Mouse (Mus musculus) MEL (cell line): ENCODE measurements around the gene Trabd. TPM values are rescaled to one million over a fixed set of nuclear protein-coding genes. Genes with fewer than 3 reads are reported as not detected.

Source experiments
- DNase-seq: peaks from one replicate; pipeline ENCODE4 v3.0.0; 2011; ENCODE audit warnings: low read depth, low spot score
- H3K27ac ChIP-seq: 2 replicates; pipeline ENCODE4 v1.5.1; 2012; ENCODE audit warnings: low read depth, mild to moderate bottlenecking, control low read depth, low read length, moderate library complexity; ENCODE audit not compliant: control insufficient read depth
- H3K27me3 ChIP-seq, 2 experiments: fragments of 150-350 bp in 1 of 2; sonication (generic) in 1 of 2; 2 replicates each; pipeline ENCODE4 v1.6.1; 2012; ENCODE audit warnings: low read length in 2 of 2, mild to moderate bottlenecking in 2 of 2, improper control_type of control experiment in 1 of 2, moderate library complexity in 1 of 2; ENCODE audit not compliant: insufficient read depth in 2 of 2, control insufficient read depth in 1 of 2
- H3K36me3 ChIP-seq, 2 experiments: 2 replicates each; pipeline ENCODE4 v1.6.1; 2012 to 2014; ENCODE audit warnings: low read length in 2 of 2, improper control_type of control experiment in 1 of 2, inconsistent platforms in 1 of 2, mild to moderate bottlenecking in 1 of 2; ENCODE audit not compliant: insufficient read depth in 2 of 2, control insufficient read depth in 1 of 2
- H3K4me1 ChIP-seq, 2 experiments: fragments of 150-350 bp in 1 of 2; sonication (generic) in 1 of 2; 2 replicates each; pipeline ENCODE4 v1.6.1; 2012; ENCODE audit warnings: low read length in 2 of 2, improper control_type of control experiment in 1 of 2, mild to moderate bottlenecking in 1 of 2; ENCODE audit not compliant: insufficient read depth in 2 of 2, control insufficient read depth in 1 of 2
- H3K4me3 ChIP-seq, 2 experiments: fragments of 150-350 bp in 1 of 2; sonication (generic) in 1 of 2; 2 replicates each; pipeline ENCODE4 v1.5.1; 2012; ENCODE audit warnings: low read depth in 2 of 2, low read length in 2 of 2, mild to moderate bottlenecking in 2 of 2, moderate library complexity in 2 of 2, control low read depth in 1 of 2, improper control_type of control experiment in 1 of 2; ENCODE audit not compliant: control insufficient read depth in 1 of 2, insufficient read depth in 1 of 2
- H3K79me2 ChIP-seq: 2 replicates; pipeline ENCODE4 v1.6.1; 2012; ENCODE audit warnings: mild to moderate bottlenecking, low read length, moderate library complexity; ENCODE audit not compliant: control insufficient read depth, poor library complexity, insufficient read depth
- H3K9ac ChIP-seq: 2 replicates; pipeline ENCODE4 v1.6.1; 2012; ENCODE audit warnings: low read depth, mild to moderate bottlenecking, control low read depth, low read length, moderate library complexity; ENCODE audit not compliant: control insufficient read depth, poor library complexity, severe bottlenecking
- H3K9me3 ChIP-seq: fragments of 150-350 bp; sonication (generic); replicated peaks from 2 replicates; pipeline ENCODE4 v1.6.1; 2012; ENCODE audit warnings: mild to moderate bottlenecking, low read length, improper control_type of control experiment, moderate library complexity; ENCODE audit not compliant: insufficient read depth
- BHLHE40 ChIP-seq: IDR thresholded peaks from 2 replicates; pipeline ENCODE4 v1.6.1; 2012; ENCODE audit warnings: low read depth, mild to moderate bottlenecking, inconsistent platforms, low read length, improper control_type of control experiment, borderline replicate concordance
- CTCF ChIP-seq, 3 experiments: IDR thresholded peaks in 2 of 3; conservative IDR thresholded peaks in 1 of 3; 2 replicates each; pipeline ENCODE4 v1.5.1; 2011 to 2012; ENCODE audit warnings: low read length in 3 of 3, low read depth in 2 of 3, mild to moderate bottlenecking in 2 of 3, improper control_type of control experiment in 1 of 3, inconsistent platforms in 1 of 3, mixed read lengths in 1 of 3, moderate library complexity in 1 of 3; ENCODE audit not compliant: control insufficient read depth in 1 of 3, insufficient read depth in 1 of 3, poor library complexity in 1 of 3, severe bottlenecking in 1 of 3
- EP300 ChIP-seq, 2 experiments: IDR thresholded peaks; 2 replicates each; pipeline ENCODE4 v1.6.1; 2011; ENCODE audit warnings: improper control_type of control experiment in 2 of 2, low read length in 2 of 2, low read depth in 1 of 2, mild to moderate bottlenecking in 1 of 2
- HCFC1 ChIP-seq: IDR thresholded peaks from 2 replicates; pipeline ENCODE4 v1.6.1; 2012; ENCODE audit warnings: low read depth, mild to moderate bottlenecking, inconsistent platforms, low read length, improper control_type of control experiment, moderate library complexity
- JUND ChIP-seq: IDR thresholded peaks from 2 replicates; pipeline ENCODE4 v1.6.1; 2011; ENCODE audit warnings: low read depth, mild to moderate bottlenecking, improper control_type of control experiment, low read length
- KAT2A ChIP-seq: conservative IDR thresholded peaks from 2 replicates; pipeline ENCODE4 v1.6.1; 2012; ENCODE audit warnings: low read depth, low read length, improper control_type of control experiment, inconsistent platforms
- MAX ChIP-seq: IDR thresholded peaks from 2 replicates; pipeline ENCODE4 v1.6.1; 2011; ENCODE audit warnings: low read length, improper control_type of control experiment
- MAZ ChIP-seq: IDR thresholded peaks from 2 replicates; pipeline ENCODE4 v1.6.1; 2012; ENCODE audit warnings: low read depth, mild to moderate bottlenecking, inconsistent platforms, low read length, improper control_type of control experiment
- MXI1 ChIP-seq: IDR thresholded peaks from 2 replicates; pipeline ENCODE4 v1.6.1; 2011; ENCODE audit warnings: mild to moderate bottlenecking, low read depth, low read length, improper control_type of control experiment
- MYB ChIP-seq: IDR thresholded peaks from 2 replicates; pipeline ENCODE4 v1.6.1; 2011; ENCODE audit warnings: mild to moderate bottlenecking, low read depth, low read length, improper control_type of control experiment
- MYC ChIP-seq: IDR thresholded peaks from 2 replicates; pipeline ENCODE4 v1.6.1; 2011; ENCODE audit warnings: low read depth, mild to moderate bottlenecking, low read length, improper control_type of control experiment, moderate library complexity
- NELFE ChIP-seq: IDR thresholded peaks from 2 replicates; pipeline ENCODE4 v1.6.1; 2011; ENCODE audit warnings: low read depth, low read length, improper control_type of control experiment
- POLR2AphosphoS2 ChIP-seq: IDR thresholded peaks from 2 replicates; pipeline ENCODE4 v1.6.1; 2011; ENCODE audit warnings: low read length, improper control_type of control experiment
- SMC3 ChIP-seq: IDR thresholded peaks from 2 replicates; pipeline ENCODE4 v1.6.1; 2011; ENCODE audit warnings: low read depth, low read length, improper control_type of control experiment
- TBP ChIP-seq: IDR thresholded peaks from 2 replicates; pipeline ENCODE4 v1.8.0; 2011; ENCODE audit warnings: low read depth, low read length, improper control_type of control experiment
- TCF12 ChIP-seq: IDR thresholded peaks from 2 replicates; pipeline ENCODE4 v1.6.1; 2014; ENCODE audit warnings: low read depth, mild to moderate bottlenecking, inconsistent platforms, low read length, improper control_type of control experiment, moderate library complexity
- UBTF ChIP-seq: IDR thresholded peaks from 2 replicates; pipeline ENCODE4 v1.6.1; 2012; ENCODE audit warnings: low read depth, mild to moderate bottlenecking, inconsistent platforms, low read length, improper control_type of control experiment, moderate library complexity, borderline replicate concordance; ENCODE audit not compliant: insufficient read depth
- USF2 ChIP-seq, 2 experiments: IDR thresholded peaks; 2 replicates each; pipeline ENCODE4 v1.6.1; 2011 to 2012; ENCODE audit warnings: improper control_type of control experiment in 2 of 2, low read length in 2 of 2, borderline replicate concordance in 1 of 2, inconsistent platforms in 1 of 2, low read depth in 1 of 2, mild to moderate bottlenecking in 1 of 2; ENCODE audit not compliant: insufficient read depth in 1 of 2
- ZNF384 ChIP-seq: IDR thresholded peaks from 2 replicates; pipeline ENCODE4 v1.6.1; 2012; ENCODE audit warnings: low read depth, mild to moderate bottlenecking, inconsistent platforms, low read length, improper control_type of control experiment
- polyA plus RNA-seq, 2 experiments: library from polyadenylated mRNA; stranded (reverse) in 1 of 2; unstranded in 1 of 2; fragments of >175 nt in 1 of 2; fragments of >200 nt in 1 of 2; gene quantifications; 2 replicates each; pipeline versions ENCODE4 v1.2.1 to v1.2.4; 2012; ENCODE audit warnings: low replicate concordance in 2 of 2, low read depth in 1 of 2; ENCODE audit not compliant: insufficient read length in 2 of 2, insufficient read depth in 1 of 2, missing spikeins in 1 of 2
- total RNA-seq: library from RNA; depleted of rRNA; stranded (reverse); fragments of 300-350 nt; gene quantifications from 2 replicates; pipeline ENCODE4 v1.2.3, GENCODE M21; 2012

Gene Trabd
- total and polyA plus RNA-seq, 3 experiments: 45.9 to 81.4 TPM; not detected in 1

- TF ChIP-seq TBP (no peak), USF2 (IDR thresholded peaks at IDR 0.05; ENCODE audit: borderline replicate concordance in 1 of 2, insufficient read depth in 1 of 2, low read depth in 1 of 2, low read length in 2 of 2) (no peak), MAZ (no peak), MYB (no peak), BHLHE40 (no peak), JUND (no peak), NELFE (no peak), ZNF384 (no peak), TCF12 (no peak), MAX (no peak), CTCF (IDR thresholded peaks at IDR 0.05 in 2 of 3, conservative IDR thresholded peaks at IDR 0.05 in 1 of 3; ENCODE audit: control insufficient read depth in 1 of 3, insufficient read depth in 1 of 3, low read depth in 2 of 3, low read length in 3 of 3, poor library complexity in 1 of 3, severe bottlenecking in 1 of 3) (no peak), UBTF (no peak), POLR2AphosphoS2 (no peak; the same call in 1 of the 2 replicates), SMC3 (no peak), KAT2A (no peak), HCFC1 (no peak), EP300 (IDR thresholded peaks at IDR 0.05; ENCODE audit: low read depth in 1 of 2, low read length in 2 of 2) (no peak), MYC (no peak)
- H3K9me3 ChIP-seq: no peaks in the 10 kb centered on the region
- no peak overlapping the region for H3K9ac ChIP-seq
- peaks cover 3% of the 10 kb centered on the region; the same call in 1 of the 2 replicates for H3K79me2 ChIP-seq
- peaks cover 2% of the 10 kb centered on the region in 2 experiments; a peak in 2 of 4 replicates for H3K4me1 ChIP-seq
- H3K27me3 ChIP-seq: no peaks in the 10 kb centered on the region
- peaks cover 0 to 5% of the 10 kb centered on the region in 2 experiments; a peak in 1 of 4 replicates for H3K36me3 ChIP-seq
- no peak for DNase-seq
- no peak overlapping the region for H3K4me3 ChIP-seq
- no peak overlapping the region for H3K27ac ChIP-seq
Measured at GRCm38 (mm10) chr15:89090662-89091061, 15.7 kb downstream of the Trabd start.

- Histone ChIP-seq H3K27ac (no peak overlapping the region), H3K36me3 (peaks cover 0 to 6% of the 10 kb centered on the region in 2 experiments; a peak in 2 of 4 replicates), H3K4me3 (no peak overlapping the region), H3K9ac (no peak overlapping the region), H3K9me3 (no peaks in the 10 kb centered on the region), H3K79me2 (peaks cover 3% of the 10 kb centered on the region; the same call in 1 of the 2 replicates), H3K27me3 (no peaks in the 10 kb centered on the region), H3K4me1 (peaks cover 2% of the 10 kb centered on the region in 2 experiments; a peak in 2 of 4 replicates)
- DNase-seq: no peak
- peak; percentile 17; the same call in 1 of the 2 replicates for TF ChIP-seq POLR2AphosphoS2
- TF ChIP-seq MXI1: no peak
Measured at GRCm38 (mm10) chr15:89092181-89092580, 17.3 kb downstream of the Trabd start.
